Mouse (Mus musculus) ES-E14 (cell line): ENCODE measurements at regions not wholly inside any gene's neighbourhood (a gene's known extent, or its start where the extent isn't known, plus 50 kb on each side); places are given as distances from the start of the nearest gene placed in this dataset.

Experiments used
- MAFK ChIP-seq: IDR thresholded peaks from 2 replicates; pipeline ENCODE4 v1.6.1; 2014; ENCODE audit warnings: mild to moderate bottlenecking, low read depth, low read length, inconsistent platforms; ENCODE audit not compliant: insufficient read depth
- ZC3H11A ChIP-seq: IDR thresholded peaks from 2 replicates; pipeline ENCODE4 v1.6.1; 2012; ENCODE audit warnings: low read depth, mild to moderate bottlenecking, inconsistent platforms, low read length, borderline replicate concordance

DNA sequence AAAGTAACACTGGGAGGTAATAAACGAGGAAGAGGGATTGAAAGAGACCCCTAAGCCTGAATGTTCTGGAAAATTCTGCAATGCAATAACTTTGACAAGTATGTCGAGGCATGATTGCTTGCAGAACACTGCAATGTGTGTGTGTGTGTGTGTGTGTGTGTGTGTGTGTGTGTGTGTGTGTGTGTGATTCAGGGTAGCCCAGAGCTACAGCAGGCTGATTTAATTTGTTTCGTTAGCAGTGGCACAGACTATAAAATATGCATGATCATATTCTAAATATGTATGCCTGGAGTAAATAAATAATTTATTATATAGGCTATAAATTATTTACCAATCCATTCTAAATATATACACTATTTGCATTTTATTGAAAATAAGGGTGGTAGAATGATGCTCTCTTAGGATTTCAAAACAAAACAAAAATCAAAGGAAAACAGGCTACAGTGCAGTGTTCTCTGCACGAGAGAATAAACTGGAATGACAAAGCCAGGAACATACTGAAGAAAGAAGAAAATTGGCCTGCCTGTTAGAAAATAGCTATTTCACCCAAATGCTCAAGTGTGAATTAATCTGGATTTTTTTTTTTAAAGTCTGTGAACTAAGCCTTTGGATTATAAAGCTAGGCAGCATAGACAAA, 334.2 kb upstream of the 4930583I09Rik start:
- TF ChIP-seq ZC3H11A = no peak
- no peak for TF ChIP-seq MAFK
